Mouse (Mus musculus) heart, postnatal 4 days (tissue): ENCODE results near the gene 0610040J01Rik. TPM values are rescaled to one million over a fixed set of nuclear protein-coding genes. Genes with fewer than 3 reads are reported as not detected.
"Not testable (repeated sequence)": the region's sequence is repeated elsewhere in the genome, so short reads cannot be mapped to it uniquely, and the experiment has no call there.

Source experiments
- DNase-seq: peaks from one replicate; pipeline ENCODE4 v3.0.0; 2021
- total RNA-seq, 2 experiments: library from RNA; stranded (reverse); gene quantifications; 2 replicates each; pipeline ENCODE4 v1.2.3; 2021

Gene 0610040J01Rik
- total RNA-seq, 2 experiments from 2014 or later = 0.64 to 0.77 TPM

DNA sequence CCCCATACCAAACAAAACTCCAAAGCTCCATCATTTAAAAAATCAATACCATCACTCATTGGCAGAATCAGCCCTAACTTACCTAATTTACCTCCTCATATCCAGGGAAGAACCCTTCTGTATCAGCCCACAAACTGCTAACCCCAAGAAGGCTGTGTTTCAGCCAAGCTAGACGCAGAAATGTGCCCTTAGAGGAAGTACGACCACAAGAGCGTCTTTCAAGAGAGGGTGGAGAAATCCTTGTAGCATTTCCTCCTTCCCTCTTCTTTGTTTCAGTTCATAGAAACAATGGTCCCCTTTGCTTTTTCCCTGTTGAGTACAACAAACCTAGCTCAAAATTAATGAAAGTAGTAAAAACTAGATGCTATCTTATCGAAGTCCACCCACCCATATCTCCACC, 18.9 kb downstream of the 0610040J01Rik start:
- no peak for DNase-seq

DNA sequence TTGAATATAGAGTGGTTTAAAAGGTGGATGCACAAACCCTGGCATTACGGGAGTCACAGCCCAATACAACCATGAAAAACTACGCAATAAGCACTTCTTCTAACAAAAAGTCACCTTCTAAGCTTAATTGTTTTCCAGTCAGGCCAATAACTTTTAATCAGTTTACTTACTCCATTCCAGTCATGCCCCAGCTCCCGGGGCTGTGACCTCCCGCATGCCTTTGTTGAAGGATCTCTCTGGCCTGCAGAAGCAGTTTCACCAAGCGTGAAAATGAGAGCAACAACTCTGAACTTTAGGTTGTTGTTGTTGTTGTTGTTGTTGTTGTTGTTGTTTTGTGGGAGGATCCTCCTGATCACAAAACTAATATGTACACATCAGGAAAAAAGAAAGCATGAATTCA, 21.8 kb downstream of the 0610040J01Rik start:
- no peak for DNase-seq

DNA sequence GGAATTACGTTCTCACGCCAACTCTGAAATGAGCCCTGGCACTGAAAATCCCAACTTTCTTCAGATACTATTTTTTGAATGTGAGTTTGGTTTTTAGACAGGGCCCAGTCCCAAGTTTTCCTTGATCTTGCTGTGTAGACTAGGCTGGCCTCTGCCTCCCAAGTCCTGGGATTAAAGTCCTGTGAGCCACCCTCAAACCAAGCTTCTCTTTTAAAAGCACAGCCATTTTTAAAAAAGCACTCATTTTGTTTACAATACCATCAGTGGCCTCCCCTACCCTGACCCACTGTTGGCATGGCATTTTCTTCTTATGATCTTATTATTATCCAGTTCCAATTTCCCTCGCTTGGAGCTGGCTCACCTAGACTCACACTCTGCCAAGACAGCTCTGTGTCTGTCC, 22.3 kb downstream of the 0610040J01Rik start:
- DNase-seq = no peak

DNA sequence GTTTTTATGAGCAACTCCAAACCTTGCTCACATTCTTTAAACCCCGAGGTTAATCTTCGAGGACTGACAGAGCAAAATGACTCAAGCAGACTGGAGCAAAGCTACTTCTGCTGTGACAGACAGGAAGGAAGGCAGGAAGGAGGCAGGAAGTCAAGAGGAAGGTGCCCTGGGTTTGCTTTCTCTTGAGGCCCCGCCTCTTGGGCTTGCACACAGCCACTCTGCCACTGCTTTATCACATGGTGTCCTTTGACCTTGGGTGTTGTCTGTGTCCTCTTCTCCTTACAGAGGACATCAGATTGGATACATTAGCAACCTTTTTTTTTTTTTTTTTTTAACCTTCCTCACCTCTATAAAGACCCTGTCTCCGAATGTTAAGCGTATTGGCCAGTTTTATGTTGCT, 25.0 kb downstream of the 0610040J01Rik start:
- no peak for DNase-seq

DNA sequence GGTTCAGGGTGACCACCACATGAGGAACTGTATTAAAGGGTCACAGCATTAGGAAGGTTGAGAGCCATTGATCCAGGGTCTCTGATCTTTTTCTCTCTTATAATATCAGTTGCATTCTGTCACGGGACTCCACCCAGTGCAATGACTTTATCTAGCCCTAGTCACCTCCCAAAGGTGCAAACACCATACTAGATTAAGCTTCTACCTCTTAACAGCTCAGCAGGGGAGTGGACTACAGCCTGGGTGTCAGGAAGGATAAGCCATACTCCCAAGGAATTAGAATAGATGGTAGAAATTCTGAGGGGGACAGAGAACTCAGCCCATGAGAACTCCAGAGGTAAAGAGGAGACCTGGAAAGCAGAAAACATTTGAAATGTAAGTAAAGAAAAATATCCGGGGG, 25.7 kb downstream of the 0610040J01Rik start:
- no peak for DNase-seq

DNA sequence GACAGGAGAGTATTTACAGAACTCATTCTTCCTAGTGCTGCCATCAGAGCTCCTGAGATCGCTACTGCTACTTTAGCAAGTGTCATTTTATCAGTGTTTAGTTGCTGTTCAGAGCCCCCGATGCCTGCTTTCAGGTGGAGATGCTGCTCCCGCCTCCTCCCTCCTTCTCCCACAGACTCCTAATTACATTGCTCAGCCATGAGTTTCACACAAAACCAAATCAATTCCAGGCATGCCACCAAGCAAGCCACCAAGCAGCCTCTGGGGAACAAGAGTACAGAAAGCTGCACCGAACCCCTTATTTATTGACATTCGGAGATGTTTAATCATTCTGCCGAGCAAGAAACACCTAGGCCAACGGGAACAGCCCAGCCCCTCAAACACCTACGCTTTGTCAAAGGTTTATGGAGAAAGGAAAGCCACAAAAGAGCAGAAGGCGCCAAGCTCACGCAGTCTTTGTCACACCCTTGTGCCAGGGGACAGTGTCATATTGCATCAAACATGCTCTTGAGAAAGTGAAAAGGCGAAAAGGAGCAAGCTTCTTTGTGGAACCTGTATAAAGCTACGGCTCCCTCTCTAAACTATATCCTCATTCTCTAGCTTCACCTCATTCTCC, 27.7 kb downstream of the 0610040J01Rik start:
- no peak for DNase-seq

DNA sequence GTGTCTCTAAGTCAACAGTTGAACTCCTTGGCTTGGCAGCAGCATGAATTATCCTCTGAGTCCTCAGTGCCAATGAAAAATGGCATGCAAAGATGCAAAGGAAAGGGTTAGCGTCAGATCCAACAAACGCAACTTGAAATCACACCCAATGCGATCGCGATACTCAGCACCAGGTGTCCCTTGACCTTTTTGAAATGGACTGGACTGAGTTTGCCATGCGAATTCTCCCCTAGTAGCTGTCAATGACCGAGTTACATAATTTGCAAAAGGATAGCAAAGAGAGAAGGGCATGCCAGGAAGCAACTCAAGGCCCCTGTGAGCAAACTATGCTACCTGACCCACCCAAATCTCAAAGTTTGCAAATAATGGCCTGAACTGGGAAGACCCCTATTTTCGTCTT, 34.9 kb downstream of the 0610040J01Rik start:
- no peak for DNase-seq

DNA sequence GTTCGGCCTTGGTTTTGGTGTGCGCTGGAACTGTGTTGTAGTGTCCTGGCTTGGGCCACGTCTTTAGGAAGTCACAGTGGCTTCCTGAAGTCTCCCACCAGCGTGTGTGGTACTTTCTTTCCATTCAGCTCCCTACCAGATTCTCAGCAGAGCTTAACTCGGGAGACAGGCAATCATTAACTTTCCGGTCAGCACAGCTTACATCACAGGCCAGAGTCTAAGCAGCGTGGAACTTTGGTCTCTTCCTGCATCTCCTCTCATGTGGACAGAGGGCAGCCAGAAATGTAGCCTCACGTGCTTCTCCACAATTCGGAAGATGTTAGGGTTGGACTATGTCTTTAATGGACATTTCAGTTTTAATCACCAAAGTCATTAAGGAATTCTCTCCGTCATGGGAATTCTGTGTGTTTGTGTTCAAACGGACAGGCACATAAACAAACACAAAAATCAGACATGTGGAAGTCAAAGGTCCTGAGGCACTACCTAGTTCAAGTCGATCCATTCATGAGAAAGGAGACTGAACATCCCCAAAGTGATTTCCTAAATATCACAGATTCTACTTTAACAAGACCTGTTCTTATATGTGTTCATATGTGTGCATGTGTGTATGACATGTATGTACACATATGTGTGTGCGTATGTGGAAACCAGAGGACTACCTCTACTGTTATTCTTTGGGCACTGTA, 35.5 kb downstream of the 0610040J01Rik start:
- no peak for DNase-seq

DNA sequence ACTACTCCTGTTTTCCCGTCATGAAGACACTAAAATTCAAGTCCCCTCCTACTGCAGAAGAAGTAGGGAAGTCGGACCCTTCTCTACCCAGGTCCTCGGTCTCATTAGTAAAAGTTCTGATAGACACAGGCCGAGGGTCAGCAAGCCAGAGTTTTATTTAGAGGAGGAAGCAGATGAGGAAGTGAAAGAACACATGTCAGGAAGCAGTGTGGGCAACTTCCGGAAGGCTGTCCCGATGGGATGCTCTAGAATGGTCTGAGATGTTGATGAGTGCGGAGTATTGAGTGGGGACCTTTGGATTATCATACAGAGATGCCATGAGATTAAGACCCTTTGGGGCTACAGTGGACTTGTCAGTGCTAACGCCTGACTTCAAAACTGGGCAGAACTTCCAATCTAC, 46.7 kb downstream of the 0610040J01Rik start:
- DNase-seq = no peak

DNA sequence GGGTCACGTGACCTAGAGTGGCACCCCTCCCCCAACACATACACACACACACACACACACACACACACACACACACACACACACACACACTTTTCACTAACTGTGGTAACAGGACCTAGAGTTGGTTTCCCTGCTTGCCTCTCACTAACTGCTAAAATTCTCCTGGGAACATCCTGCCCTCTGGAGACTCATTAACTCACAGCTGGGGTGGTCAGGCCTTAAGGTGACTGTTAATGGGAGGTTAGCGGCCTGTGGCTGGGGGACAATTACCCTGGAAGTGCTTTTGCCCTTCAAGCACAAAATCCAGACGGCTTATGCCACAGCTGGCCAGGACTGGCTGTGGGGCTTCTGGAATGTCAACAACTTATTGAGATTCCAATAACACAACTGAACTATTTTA, 55.3 kb downstream of the 0610040J01Rik start:
- DNase-seq = no peak

DNA sequence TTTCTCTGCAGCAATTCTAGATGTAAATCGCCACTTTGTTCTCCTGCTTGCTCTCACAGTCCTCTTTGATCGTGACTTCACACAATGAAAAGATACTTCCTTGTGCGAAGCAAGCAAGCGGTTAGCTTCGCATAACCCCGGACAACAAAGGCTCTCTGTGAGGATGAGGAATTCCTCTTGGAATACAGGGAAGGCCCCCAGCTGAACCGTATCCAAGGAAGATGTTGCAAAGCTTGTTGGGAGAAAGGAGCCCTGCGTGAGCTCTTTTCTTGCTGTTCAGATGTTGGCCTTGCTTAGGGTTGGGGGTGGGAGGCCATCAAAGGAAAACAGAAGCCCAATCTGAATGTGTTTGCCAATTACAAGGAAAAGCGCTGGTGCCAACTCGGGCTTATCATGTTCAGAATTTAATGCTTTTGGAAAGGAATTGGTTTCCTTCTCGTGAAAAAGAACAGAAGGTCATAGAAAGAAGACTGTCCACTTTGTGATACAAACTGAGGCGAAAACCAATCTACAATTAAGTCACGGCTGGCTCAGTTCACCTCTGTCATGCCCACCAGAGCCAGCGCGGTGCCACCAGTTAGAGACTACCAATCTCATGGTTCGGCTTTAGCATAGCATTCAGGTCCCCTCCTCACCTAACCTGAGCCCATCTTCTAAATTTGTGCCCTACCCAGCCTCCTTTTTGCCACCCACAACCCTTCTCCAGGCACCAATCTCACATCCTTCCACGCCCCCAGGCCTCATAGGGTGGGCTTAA, 60.2 kb downstream of the 0610040J01Rik start:
- no peak for DNase-seq

DNA sequence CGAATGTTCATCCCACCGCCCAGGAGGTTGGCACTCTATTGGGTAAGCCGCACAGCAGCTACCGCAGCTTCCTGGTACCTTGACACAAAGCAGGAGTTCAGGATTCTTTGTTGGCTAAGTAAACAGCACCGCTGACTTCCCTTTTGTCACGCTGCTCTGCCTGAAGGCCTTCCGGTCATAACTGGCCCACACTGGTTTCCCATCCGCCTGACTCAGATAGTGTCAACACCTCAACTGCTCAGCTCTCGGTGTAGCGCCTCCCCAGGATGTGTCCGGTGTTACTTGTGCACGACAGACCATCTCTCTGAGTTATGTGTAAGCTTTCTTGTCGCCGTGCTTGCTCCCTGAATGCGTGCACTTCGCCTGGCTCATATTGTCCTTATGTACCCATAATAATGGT, 62.7 kb downstream of the 0610040J01Rik start:
- DNase-seq = no peak

DNA sequence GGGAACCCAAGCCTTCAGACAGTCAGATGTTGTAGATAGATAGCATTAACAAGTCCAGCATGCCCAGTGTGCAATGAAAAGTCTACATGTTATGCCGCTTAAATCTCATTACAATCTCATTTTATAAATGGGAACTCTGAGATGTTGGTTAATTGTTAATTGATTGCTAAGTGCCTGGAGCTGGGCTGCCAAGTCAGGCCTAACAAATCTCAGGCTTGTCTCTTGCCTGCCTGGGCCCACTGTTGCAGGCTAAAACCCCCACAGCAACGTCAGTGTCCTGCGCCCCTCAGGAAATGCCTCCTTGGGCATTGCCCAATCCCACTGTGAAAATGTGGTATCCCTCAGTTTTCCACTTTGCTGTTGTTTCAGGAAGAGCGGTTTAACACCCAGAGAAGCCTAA, 63.9 kb downstream of the 0610040J01Rik start:
- DNase-seq = no peak

DNA sequence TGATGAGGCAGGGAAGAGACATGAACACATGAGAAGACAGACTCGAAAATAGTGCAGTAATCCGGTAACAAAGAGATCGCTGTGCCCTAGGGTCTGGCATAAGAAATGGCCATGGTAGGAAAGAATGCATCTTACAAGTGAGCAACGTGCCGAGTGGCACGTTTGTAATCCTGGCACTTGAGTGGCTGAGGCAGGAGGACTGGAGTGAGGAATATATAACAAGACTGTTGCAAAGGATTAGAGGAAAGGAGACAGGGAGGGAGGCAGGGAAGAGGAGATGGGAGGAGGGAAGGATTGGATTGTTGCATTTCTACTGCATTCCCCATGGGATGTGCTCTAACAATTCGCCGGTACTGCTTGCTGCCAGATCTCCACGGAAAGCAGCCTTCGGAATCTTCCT, 66.9 kb downstream of the 0610040J01Rik start:
- no peak for DNase-seq

DNA sequence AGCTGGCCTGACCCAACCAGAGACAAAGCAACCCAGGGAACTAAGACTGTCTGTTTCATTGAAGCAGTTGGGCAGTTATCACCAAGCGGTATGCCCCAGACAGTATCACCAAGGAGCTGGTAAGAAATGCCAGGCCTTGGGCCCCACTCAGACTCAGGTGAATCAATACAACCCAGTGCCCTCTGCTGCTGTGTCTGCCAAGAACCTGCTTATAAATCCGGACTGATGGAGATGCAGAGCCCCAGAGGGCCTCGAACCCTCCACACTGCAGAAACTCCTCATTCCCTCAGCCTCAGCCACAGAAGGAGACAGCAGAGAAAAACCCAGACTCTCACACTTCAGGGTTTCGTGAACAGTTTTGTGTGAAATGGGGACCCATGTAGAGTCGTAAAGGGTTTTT, 74.1 kb downstream of the 0610040J01Rik start:
- DNase-seq = no peak

DNA sequence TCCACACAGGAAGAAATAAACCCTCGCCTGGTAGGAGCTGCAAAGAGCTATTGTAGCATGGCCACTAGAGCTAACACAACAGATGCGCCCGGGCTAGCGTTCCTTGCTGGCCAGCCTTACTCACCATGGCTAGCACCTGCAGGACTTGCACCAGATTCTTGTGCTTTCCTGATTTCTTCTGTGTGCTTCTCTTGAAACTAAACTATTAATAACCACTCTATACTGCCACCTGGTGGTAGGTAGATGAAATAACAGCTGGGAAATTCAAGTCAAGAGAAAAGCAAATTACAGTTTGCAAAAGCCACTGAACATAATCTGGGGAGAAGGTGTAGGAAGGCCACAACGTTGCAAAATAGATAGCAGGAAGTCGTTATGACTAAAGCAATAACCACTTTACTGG, 74.5 kb downstream of the 0610040J01Rik start:
- DNase-seq = no peak

DNA sequence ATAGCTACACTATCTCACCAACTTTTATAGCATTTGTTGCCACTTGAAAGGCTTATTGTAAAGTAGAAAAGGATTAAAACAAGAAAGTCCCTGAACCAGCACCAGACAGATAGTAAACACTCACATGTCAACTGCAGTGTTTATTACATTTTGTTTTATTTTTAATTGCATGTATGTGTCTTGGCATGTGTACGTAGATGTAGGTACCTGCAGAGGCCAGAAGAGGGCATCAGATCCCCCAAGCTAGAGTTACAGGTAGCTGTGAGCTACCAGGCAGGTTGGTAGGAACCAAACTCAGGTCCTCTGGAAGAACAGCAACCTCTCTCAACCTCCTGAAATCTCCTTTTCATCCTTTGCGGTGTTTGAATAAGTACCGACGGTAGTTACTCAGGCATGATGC, 74.9 kb downstream of the 0610040J01Rik start:
- DNase-seq = no peak

DNA sequence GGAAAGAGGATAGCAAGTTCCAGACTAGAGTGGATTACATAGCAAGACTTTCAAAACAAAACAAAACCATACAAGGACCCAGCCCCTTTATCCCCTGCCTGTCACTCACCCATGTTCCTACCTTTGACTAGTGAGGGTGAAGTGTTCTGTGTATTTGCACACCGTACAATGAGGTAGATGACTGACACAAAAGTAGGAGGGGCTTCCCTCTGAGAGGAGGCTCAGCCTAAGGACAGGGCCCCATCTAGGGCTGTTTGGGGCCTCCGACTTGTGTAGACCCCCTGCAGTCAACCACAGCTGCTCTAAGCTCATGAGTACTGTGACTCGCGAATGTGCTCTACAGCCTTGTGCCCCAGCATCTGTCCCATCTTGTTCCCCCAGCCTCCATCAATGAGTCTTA, 79.1 kb downstream of the 0610040J01Rik start:
- DNase-seq = no peak

DNA sequence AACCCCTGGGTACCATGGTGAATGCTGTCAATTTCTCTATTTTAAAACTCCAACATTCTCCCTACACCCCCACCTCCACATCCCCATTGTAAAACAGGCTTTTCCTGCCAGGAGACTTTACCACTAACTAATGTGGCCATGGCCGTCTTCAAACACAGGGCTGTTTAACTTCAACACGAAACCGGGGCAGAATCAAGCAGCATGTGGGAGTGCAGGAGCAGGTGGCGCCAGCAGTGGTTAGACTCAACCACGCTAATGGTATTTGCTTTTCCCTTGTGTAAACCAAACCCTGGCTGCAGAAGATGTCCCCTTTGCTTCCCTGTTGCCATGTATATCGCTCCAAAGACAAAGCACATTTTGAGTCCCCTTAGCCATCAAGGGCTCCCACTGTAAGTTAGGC, 79.7 kb downstream of the 0610040J01Rik start:
- no peak for DNase-seq

DNA sequence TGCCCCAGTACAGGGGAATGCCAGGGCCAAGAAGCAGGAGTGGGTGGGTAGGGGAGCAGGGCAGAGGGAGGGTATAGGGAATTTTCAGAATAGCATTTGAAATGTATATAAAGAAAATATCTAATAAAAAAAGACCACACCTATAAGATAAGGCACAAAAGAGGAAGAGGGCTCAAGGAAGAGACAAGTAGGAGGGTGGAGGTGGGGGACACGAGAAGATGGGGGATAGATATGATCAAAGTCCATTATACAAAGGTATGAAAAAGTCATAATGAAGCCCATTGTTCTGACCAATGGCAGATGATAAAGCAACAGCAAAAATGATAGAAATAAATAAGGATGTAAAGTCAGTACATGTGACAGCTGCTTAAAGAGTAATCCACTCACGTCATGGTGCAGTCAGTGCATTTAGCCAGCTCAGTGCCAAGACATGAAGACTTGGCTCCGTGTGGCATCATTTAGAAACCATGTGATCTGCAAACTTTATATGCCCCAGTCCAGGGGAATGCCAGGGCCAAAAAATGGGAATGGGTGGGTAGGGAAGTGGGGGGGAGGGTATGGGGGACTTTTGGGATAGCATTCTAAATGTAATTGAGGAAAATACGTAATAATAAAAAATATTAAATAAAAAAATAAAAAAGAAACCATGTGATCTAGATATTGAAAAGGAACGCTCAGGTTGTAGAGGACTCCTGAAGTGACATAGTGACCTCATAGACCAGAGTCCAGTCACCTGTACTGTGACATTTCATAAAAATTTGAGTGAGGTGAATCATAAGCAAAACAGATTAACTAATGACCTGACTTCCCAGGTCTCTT, 85.0 kb downstream of the 0610040J01Rik start:
- DNase-seq = not testable (repeated sequence)

DNA sequence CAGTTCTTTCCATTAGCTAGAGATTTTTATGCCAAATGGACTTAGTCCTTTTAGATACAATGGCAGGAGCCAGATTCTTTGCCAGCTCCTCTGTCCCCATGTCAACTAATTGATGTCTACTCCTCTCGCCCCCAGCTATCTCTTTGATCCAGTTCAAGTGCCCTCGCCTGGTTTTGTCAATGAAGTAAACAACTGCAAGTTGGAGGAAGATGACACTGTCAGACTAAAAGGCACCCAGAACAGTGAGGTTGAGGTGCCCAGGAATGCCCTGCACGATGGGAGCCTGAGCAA, 85.6 kb downstream of the 0610040J01Rik start:
- no peak for DNase-seq

DNA sequence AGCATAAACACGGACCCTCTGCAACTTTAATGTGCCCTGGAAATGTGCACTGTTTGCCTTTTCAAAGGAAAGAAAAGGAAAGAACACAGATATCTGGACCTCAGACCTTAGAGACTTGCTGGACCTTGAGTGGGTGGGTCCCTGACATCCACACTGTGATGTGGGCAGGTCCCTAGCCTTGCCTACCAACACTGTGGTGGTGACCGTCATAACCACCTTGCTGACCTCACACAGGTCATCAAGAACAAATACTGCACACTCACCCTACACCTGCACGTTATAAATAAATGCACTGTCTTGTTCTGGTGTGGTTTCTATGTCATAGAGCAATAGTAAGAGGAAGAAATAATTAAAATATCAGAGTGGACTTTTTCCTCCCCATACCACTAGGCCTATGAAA, 91.2 kb downstream of the 0610040J01Rik start:
- DNase-seq = no peak
